Mouse (Mus musculus) right cerebral cortex, postnatal 10 days (tissue): ENCODE measurements around the gene Fam129b.

Experiments
- DNase-seq, 2 experiments: peaks; one replicate each; pipeline ENCODE4 v3.0.0; 2021; ENCODE audit warnings: low spot score in 2 of 2

The Fam129b gene

GRCm38 (mm10) chr2:32964659-32965457 lies 88.9 kb downstream of the Fam129b start:
- no peak for DNase-seq

GRCm38 (mm10) chr2:32965511-32966183 lies 89.7 kb downstream of the Fam129b start:
- peak in 1 of 2 experiments; percentile 31 for DNase-seq

- no peak for DNase-seq
Measured at GRCm38 (mm10) chr2:32966184-32966688, 90.3 kb downstream of the Fam129b start.

DNA sequence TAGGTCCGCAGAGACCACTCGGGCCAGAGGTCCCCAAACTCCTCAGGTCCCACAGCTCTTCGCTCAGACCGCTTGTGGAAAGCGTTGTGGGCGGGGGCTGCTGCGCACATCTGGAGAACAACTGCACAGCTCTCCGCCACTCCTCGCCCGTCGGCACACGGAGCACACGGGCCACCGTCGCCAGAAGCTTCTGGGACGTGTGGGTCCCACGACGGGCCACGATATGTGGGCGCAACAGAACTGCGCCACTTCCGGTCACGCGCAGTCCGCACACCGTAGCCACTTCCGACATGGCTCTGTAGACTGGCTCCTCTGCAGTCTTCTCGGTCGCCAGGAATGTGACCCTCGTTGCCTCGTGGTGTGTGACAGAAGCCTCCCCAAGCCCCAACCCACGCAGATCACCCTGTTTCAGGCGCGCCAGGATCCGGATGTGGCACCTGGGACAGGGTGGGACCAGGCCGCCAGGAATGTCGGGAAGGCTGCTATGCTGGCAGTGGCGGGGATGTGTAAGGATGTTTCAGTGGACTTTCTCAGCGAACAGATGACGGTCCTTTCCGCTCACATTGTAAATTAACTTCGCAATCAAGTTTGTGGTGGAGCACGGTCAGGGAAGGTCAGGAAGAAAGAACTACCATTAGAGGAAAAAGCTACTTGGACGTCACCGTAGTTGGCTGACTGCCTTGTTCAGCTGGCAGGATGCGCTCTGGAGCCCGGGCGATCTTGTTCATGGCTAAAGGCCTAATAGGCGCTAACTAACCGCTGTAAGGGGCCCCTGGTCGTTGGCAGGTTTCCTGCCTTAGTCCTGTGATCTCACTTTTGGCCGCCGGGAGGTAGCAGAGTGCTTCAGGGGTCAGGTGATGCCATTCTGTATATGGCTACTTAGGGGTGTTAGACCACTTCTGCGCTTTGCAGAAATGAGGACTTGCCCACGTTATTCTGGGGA lies 91.0 kb downstream of the Fam129b start:
- peak; percentile 91 to 94 for DNase-seq

GRCm38 (mm10) chr2:32968024-32968614 lies 92.2 kb downstream of the Fam129b start:
- DNase-seq, result no peak

- no peak for DNase-seq
Measured at GRCm38 (mm10) chr2:32969326-32969725, 93.4 kb downstream of the Fam129b start.

- peak in 1 of 2 experiments; percentile 65 for DNase-seq
Measured at GRCm38 (mm10) chr2:32971235-32971634, 95.3 kb downstream of the Fam129b start.

GRCm38 (mm10) chr2:32974216-32974615 lies 98.3 kb downstream of the Fam129b start:
- DNase-seq, result peak in 1 of 2 experiments; percentile 32
